Mouse (Mus musculus): Measurements from ENCODE around the gene Elovl5. TPM values are rescaled to one million over a fixed set of nuclear protein-coding genes. Genes with fewer than 3 reads are reported as not detected.

Gene Elovl5
- polyA plus RNA-seq (2015; fragmentation: Nextera tagmentation; extraction: Ambion mirVana) = 94.6 and 96.3 TPM in 2 replicates

DNA sequence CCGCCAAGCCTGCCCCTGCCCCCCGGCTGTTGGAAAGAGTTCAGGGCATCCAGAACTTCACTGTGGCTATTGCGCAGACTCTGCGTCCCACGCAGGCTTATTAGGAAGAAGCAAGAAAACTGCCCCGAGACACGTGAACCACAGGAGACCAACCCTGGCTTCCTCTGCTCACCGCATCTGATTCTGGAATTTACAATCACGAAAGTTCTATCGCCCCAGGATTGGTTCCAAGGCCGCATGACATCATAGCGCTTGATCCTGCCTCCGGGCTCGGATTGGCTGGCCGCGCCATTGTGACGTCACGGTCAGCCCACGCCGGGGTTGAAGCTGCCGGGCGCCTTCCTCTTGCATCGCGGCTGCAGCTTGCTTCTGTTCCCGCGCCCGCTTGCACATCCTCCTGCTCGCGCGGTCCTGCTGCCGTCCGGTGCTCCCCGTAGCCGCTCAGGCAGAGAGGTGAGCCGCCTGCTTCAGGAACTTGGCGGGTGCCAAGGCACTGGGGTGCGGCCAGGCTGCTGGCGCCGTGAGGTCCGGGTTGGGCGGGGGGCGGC, at the start of gene Elovl5:
Gene Elovl5, plus strand, starts transcription at position 291 of the 548 bp plus-strand sequence.
- Histone ChIP-seq H3K9me3 (ENCODE audit: control insufficient read depth, low read length) (no peaks in the 10 kb centered on the region), H3K4me3 (ENCODE audit: low read length) (peak within 1 kb of the TSS; percentile 95), H3K4me1 (replicated peaks; ENCODE audit: control insufficient read depth, insufficient read depth, low read length) (peaks cover 17% of the 10 kb centered on the region), H3K27me3 (ENCODE audit: control insufficient read depth, insufficient read depth, low read depth, low read length) (no peaks in the 10 kb centered on the region), H3K27ac (ENCODE audit: low read length) (peak within 1 kb of the TSS; percentile 76), H3K4me2 (ENCODE audit: low read depth, low read length) (peak within 1 kb of the TSS; percentile 74), H3K9ac (ENCODE audit: low read length) (peak within 1 kb of the TSS; percentile 85), H3K36me3 (ENCODE audit: control insufficient read depth, insufficient read depth, low read length) (no peaks in the 10 kb centered on the region)
- ATAC-seq (ENCODE audit: low read depth) = peak; percentile 97
- under 1% methylated on average over 41 of the region's 42 CpGs for WGBS

GRCm38 (mm10) chr9:77891501-77891900, 25.7 kb upstream of the Elovl5 start:
- Histone ChIP-seq H3K36me3 (ENCODE audit: control insufficient read depth, insufficient read depth, low read length) (no peaks in the 10 kb centered on the region), H3K4me2 (ENCODE audit: low read depth, low read length) (no peak overlapping the region), H3K9ac (ENCODE audit: low read length) (no peak overlapping the region), H3K27me3 (ENCODE audit: control insufficient read depth, insufficient read depth, low read depth, low read length) (no peaks in the 10 kb centered on the region), H3K27ac (ENCODE audit: low read length) (no peak overlapping the region), H3K4me3 (ENCODE audit: low read length) (no peak overlapping the region), H3K4me1 (replicated peaks; ENCODE audit: control insufficient read depth, insufficient read depth, low read length) (no peaks in the 10 kb centered on the region), H3K9me3 (ENCODE audit: control insufficient read depth, low read length) (no peaks in the 10 kb centered on the region)
- 58% methylated on average over 4 of the region's 4 CpGs for WGBS
- ATAC-seq (ENCODE audit: low read depth) = no peak

DNA sequence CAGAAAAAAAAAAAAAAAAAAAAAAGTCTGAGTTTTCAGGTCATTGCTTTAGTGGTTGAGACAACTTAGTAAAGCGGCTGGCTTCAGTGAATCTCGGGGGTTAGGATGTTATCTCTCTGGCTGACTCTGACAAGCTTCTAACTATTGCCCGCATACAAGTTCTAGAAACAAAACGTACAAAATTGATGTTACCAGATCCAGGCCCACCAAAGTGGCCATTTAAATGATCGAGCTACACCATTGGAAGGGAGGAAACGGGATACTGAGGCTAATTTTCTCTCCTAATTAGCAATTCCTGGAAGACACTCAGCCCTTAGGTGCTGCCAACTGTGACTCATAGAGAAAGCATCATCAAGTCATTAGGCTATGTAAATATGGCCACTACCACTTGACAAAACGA, 18.6 kb upstream of the Elovl5 start:
- H3K27ac ChIP-seq (ENCODE audit: low read length) = no peak overlapping the region
- no peak overlapping the region for H3K4me3 ChIP-seq (ENCODE audit: low read length)
- no peak overlapping the region for H3K9ac ChIP-seq (ENCODE audit: low read length)
- ATAC-seq (ENCODE audit: low read depth) = no peak
- H3K27me3 ChIP-seq (ENCODE audit: control insufficient read depth, insufficient read depth, low read depth, low read length) = no peaks in the 10 kb centered on the region
- H3K4me2 ChIP-seq (ENCODE audit: low read depth, low read length) = no peak overlapping the region
- no peaks in the 10 kb centered on the region for H3K9me3 ChIP-seq (ENCODE audit: control insufficient read depth, low read length)
- WGBS = 51% methylated on average over 7 of the region's 7 CpGs
- no peaks in the 10 kb centered on the region for H3K4me1 ChIP-seq (replicated peaks; ENCODE audit: control insufficient read depth, insufficient read depth, low read length)
- H3K36me3 ChIP-seq (ENCODE audit: control insufficient read depth, insufficient read depth, low read length) = no peaks in the 10 kb centered on the region

- no peak overlapping the region for H3K9ac ChIP-seq (ENCODE audit: low read length)
- H3K4me2 ChIP-seq (ENCODE audit: low read depth, low read length) = no peak overlapping the region
- H3K27ac ChIP-seq (ENCODE audit: low read length) = no peak overlapping the region
- 91% methylated on average over 2 of the region's 2 CpGs for WGBS
- H3K4me3 ChIP-seq (ENCODE audit: low read length) = no peak overlapping the region
- no peaks in the 10 kb centered on the region for H3K9me3 ChIP-seq (ENCODE audit: control insufficient read depth, low read length)
- H3K27me3 ChIP-seq (ENCODE audit: control insufficient read depth, insufficient read depth, low read depth, low read length) = no peaks in the 10 kb centered on the region
- no peaks in the 10 kb centered on the region for H3K4me1 ChIP-seq (replicated peaks; ENCODE audit: control insufficient read depth, insufficient read depth, low read length)
- no peak for ATAC-seq (ENCODE audit: low read depth)
- no peaks in the 10 kb centered on the region for H3K36me3 ChIP-seq (ENCODE audit: control insufficient read depth, insufficient read depth, low read length)
These were observed 13.0 kb upstream of the Elovl5 start for GRCm38 (mm10) chr9:77904133-77904532.

- H3K4me1 ChIP-seq (replicated peaks; ENCODE audit: control insufficient read depth, insufficient read depth, low read length) = peaks cover 9% of the 10 kb centered on the region
- H3K27me3 ChIP-seq (ENCODE audit: control insufficient read depth, insufficient read depth, low read depth, low read length) = no peaks in the 10 kb centered on the region
- peak overlapping the region; percentile 70 for H3K4me2 ChIP-seq (ENCODE audit: low read depth, low read length)
- peak overlapping the region; percentile 74 for H3K4me3 ChIP-seq (ENCODE audit: low read length)
- peak overlapping the region; percentile 98 for H3K27ac ChIP-seq (ENCODE audit: low read length)
- no peaks in the 10 kb centered on the region for H3K36me3 ChIP-seq (ENCODE audit: control insufficient read depth, insufficient read depth, low read length)
- ATAC-seq (ENCODE audit: low read depth) = no peak
- H3K9ac ChIP-seq (ENCODE audit: low read length) = peak overlapping the region; percentile 83
- WGBS = 21% methylated on average over 10 of the region's 10 CpGs
- H3K9me3 ChIP-seq (ENCODE audit: control insufficient read depth, low read length) = no peaks in the 10 kb centered on the region
These were observed 7.4 kb upstream of the Elovl5 start for GRCm38 (mm10) chr9:77909572-77910269.

DNA sequence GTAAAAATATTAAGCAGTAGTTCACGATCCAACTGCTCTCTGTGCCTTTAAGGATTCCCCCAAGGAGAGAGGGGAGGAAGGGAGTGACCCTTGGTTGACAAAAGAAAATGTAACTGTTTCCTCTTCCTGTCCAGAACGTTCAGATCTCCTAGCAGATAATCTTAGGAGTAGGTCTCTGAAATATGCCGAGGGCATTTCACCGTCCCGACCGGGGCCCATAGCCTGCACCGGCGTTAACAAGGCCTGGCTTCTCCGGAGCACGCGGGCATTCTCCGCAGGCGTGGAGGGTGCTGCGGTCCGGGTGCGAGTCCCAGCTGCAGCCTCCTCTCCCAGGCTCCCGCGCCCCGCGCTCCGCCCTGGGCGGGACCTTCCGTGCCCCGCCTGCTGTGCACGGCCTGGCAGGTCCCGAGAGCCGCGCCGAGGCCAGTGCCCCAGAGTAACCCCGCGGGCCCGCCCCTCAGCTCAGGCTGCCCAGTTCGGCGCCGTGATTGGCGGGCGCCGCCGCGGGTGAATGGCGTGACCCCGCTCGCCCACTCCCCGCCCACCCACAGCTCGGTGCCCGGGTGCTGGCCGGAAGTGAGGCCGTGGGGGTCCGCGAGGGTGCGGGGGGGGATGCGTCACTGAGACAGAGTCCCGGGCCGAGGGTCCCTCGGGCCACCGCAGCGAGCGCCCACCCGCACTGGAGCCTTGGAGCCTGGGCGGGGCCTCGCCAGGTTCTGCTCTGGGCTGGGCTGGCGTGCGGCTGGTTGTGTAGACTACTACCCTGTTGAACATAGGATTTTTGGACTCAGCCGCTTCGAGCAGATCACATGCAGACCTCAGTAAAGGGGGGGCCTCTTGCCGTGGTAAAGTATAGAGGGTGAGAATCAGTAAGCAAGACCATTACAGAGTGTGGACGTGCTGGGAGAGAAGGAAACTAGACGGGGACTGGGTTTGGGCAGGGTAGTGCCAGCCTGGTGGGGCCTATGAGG, 6.6 kb upstream of the Elovl5 start:
- Histone ChIP-seq H3K4me1 (replicated peaks; ENCODE audit: control insufficient read depth, insufficient read depth, low read length) (peaks cover 9% of the 10 kb centered on the region), H3K27ac (ENCODE audit: low read length) (peak overlapping the region; percentile 98), H3K4me3 (ENCODE audit: low read length) (peak overlapping the region; percentile 74), H3K4me2 (ENCODE audit: low read depth, low read length) (peak overlapping the region; percentile 70), H3K36me3 (ENCODE audit: control insufficient read depth, insufficient read depth, low read length) (no peaks in the 10 kb centered on the region), H3K9me3 (ENCODE audit: control insufficient read depth, low read length) (no peaks in the 10 kb centered on the region), H3K27me3 (ENCODE audit: control insufficient read depth, insufficient read depth, low read depth, low read length) (no peaks in the 10 kb centered on the region), H3K9ac (ENCODE audit: low read length) (peak overlapping the region; percentile 83)
- under 1% methylated on average over 60 of the region's 68 CpGs for WGBS
- ATAC-seq (ENCODE audit: low read depth) = peak; percentile 100

DNA sequence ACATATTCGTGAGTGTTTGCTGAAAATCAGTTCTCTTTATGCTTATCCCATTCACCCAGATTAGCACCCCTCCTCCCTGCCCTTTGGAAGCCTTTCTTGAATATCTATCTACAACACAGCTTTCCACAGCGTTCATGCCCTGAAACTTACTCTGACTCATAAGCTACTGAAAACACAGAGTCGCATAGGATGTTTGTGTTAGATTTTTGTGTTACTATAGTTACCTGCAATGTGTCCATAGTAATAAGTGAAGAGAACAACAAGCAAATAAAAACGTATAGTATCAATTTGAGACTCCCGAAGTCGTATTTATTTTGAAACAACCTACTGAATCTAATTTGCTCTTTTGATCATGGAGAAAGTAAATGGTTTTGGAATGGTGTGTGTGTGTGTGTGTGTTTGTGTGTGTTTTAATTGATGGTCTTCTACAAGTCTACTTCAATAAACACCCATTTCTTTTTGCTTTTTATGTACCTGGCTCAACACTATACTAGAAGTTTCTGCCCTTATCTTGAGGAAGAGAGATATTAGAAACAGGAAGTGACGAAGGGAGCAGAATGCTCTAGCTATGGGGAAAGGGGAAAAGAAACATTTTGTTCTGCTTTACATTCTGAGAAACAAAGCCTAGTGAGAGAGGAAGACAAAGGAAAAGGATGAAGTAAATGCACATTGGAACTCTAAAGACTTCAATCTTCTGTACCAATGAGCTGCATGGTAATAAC, 5.5 kb upstream of the Elovl5 start:
- Histone ChIP-seq H3K9ac (ENCODE audit: low read length) (peak overlapping the region; percentile 83), H3K4me2 (ENCODE audit: low read depth, low read length) (peak overlapping the region; percentile 70)
- 25% methylated on average over 7 of the region's 7 CpGs for WGBS

DNA sequence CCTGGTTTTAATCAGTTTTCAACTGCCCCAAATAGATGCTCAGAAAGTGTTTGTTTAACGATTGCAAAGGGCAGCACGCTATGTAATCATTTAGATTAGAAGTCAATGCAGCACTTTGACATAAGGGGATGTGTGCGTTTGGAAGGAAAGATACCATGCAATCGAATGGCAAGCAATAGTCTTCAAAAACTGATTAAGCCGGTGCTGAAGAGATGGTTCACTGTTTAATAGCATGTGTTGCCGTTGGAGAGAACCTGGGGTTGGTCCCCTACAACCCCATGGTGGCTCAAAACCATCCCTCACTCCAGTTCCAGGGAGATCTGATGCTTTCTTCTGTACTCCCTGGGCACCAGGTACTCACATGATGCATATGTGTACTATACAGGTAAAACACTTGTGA, 4.9 kb upstream of the Elovl5 start:
- Histone ChIP-seq H3K9me3 (ENCODE audit: control insufficient read depth, low read length) (no peaks in the 10 kb centered on the region), H3K4me1 (replicated peaks; ENCODE audit: control insufficient read depth, insufficient read depth, low read length) (peaks cover 12% of the 10 kb centered on the region), H3K27me3 (ENCODE audit: control insufficient read depth, insufficient read depth, low read depth, low read length) (no peaks in the 10 kb centered on the region), H3K36me3 (ENCODE audit: control insufficient read depth, insufficient read depth, low read length) (no peaks in the 10 kb centered on the region), H3K27ac (ENCODE audit: low read length) (peak overlapping the region; percentile 15; the same call in 1 of the 2 replicates), H3K9ac (ENCODE audit: low read length) (no peak overlapping the region), H3K4me3 (ENCODE audit: low read length) (no peak overlapping the region; the same call in 1 of the 2 replicates), H3K4me2 (ENCODE audit: low read depth, low read length) (peak overlapping the region; percentile 70; the same call in 1 of the 2 replicates)
- ATAC-seq (ENCODE audit: low read depth) = no peak
- WGBS = 51% methylated on average over 6 of the region's 6 CpGs

More for the DNA sequence above, 5.5 kb upstream of the Elovl5 start:
- ATAC-seq (ENCODE audit: low read depth) = no peak
- peak overlapping the region; percentile 74 for H3K4me3 ChIP-seq (ENCODE audit: low read length)
- peak overlapping the region; percentile 98 for H3K27ac ChIP-seq (ENCODE audit: low read length)
- H3K27me3 ChIP-seq (ENCODE audit: control insufficient read depth, insufficient read depth, low read depth, low read length) = no peaks in the 10 kb centered on the region
- H3K4me1 ChIP-seq (replicated peaks; ENCODE audit: control insufficient read depth, insufficient read depth, low read length) = peaks cover 12% of the 10 kb centered on the region
- no peaks in the 10 kb centered on the region for H3K9me3 ChIP-seq (ENCODE audit: control insufficient read depth, low read length)
- H3K36me3 ChIP-seq (ENCODE audit: control insufficient read depth, insufficient read depth, low read length) = no peaks in the 10 kb centered on the region

All from lung, embryonic 16.5 days (tissue).